Mouse (Mus musculus): ENCODE data around the gene Tnrc6c.

DNA sequence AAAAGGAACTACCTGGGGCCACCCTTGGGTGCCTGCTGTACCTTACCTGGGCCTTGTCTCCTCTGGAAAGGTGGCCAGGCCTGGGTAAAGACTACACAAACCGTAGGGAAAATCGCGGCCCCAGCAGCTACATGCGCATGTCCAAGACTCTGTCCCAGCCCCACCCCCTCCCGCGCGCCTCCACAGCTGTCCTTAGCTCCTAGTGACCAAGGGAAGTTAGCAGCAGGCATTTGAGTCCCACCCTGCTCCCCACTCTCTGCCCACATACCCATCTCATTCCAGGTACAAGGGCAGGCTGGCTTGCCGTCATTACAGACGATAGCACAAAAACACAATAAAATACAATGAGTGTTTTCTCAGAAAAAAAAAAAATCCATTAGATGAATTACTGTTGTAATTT lies 48.0 kb upstream of the Tnrc6c start:
- TF ChIP-seq EP300 (optimal IDR thresholded peaks at IDR 0.05) (no peak), CTCF (IDR thresholded peaks at IDR 0.05; ENCODE audit: low read depth) (no peak)
